Mouse (Mus musculus) forebrain, embryonic 10.5 days (tissue): Measurements from ENCODE around the gene Gm2431. TPM values are rescaled to one million over a fixed set of nuclear protein-coding genes. Genes with fewer than 3 reads are reported as not detected.
"Not testable (repeated sequence)": the region's sequence is repeated elsewhere in the genome, so short reads cannot be mapped to it uniquely, and the experiment has no call there.

Experiments
- DNase-seq: peaks from one replicate; pipeline ENCODE4 v3.0.0-alpha.2; 2017; ENCODE audit warnings: low spot score; ENCODE audit errors: extremely low spot score
- H3K27ac ChIP-seq: fragments of 300-500 bp; sonication (generic); 2 replicates; pipeline ENCODE4 v1.5.1; 2016; ENCODE audit warnings: mild to moderate bottlenecking
- H3K27me3 ChIP-seq: fragments of 300-500 bp; sonication (generic); 2 replicates; pipeline ENCODE4 v1.6.1; 2016; ENCODE audit warnings: mild to moderate bottlenecking; ENCODE audit not compliant: poor library complexity, severe bottlenecking
- H3K36me3 ChIP-seq: fragments of 300-500 bp; sonication (generic); replicated peaks from 2 replicates; pipeline ENCODE4 v1.6.1; 2016; ENCODE audit warnings: mild to moderate bottlenecking, moderate library complexity
- H3K4me1 ChIP-seq: fragments of 300-500 bp; sonication (generic); 2 replicates; pipeline ENCODE4 v1.6.1; 2016
- H3K4me3 ChIP-seq: fragments of 300-500 bp; sonication (generic); 2 replicates; pipeline ENCODE4 v1.5.1; 2016; ENCODE audit warnings: mild to moderate bottlenecking, moderate library complexity
- H3K9me3 ChIP-seq: fragments of 300-500 bp; sonication (generic); 2 replicates; pipeline ENCODE4 v1.6.1; 2016; ENCODE audit warnings: mild to moderate bottlenecking, moderate library complexity
- WGBS: fragments of 180-500 bp; shearing (Covaris S2); methylation state at CpG from one replicate; pipeline ENCODE4 v1.1.7; 2016; 5-methylcytosine and 5-hydroxymethylcytosine counted together
- polyA plus RNA-seq: library from polyadenylated mRNA; unstranded; fragments of >200 nt; fragmentation: Nextera tagmentation; extraction: Ambion mirVana; gene quantifications from 2 replicates; pipeline ENCODE4 v1.2.1, GENCODE M21; 2016

The Gm2431 gene
- polyA plus RNA-seq, 1 experiment from 2014 or later, result not detected

- 76% methylated on average over 1 of the region's 1 CpGs for WGBS
- not testable (repeated sequence) for H3K4me3 ChIP-seq, H3K9me3 ChIP-seq, H3K27ac ChIP-seq, H3K36me3 ChIP-seq, DNase-seq
- Histone ChIP-seq H3K27me3 (peaks cover 28% of the 10 kb centered on the region), H3K4me1 (peaks cover 13% of the 10 kb centered on the region)
Observed at GRCm38 (mm10) chr7:142279291-142279690, 21.1 kb upstream of the Gm2431 start.

GRCm38 (mm10) chr7:142278183-142278582, 20.0 kb upstream of the Gm2431 start:
- not testable (repeated sequence) for H3K27ac ChIP-seq, H3K4me1 ChIP-seq, H3K4me3 ChIP-seq, H3K36me3 ChIP-seq, H3K9me3 ChIP-seq
- peaks cover 21% of the 10 kb centered on the region for H3K27me3 ChIP-seq
- WGBS, result 0% methylated on average over 3 of the region's 3 CpGs
- peak; percentile 49 for DNase-seq

GRCm38 (mm10) chr7:142274263-142274662, 16.1 kb upstream of the Gm2431 start, which contains the start of gene Gm4559:
Gene Gm4559, minus strand, starts transcription at chr7:142274363.
- not testable (repeated sequence) for DNase-seq

GRCm38 (mm10) chr7:142255517-142255916, 2.6 kb downstream of the Gm2431 start:
- H3K9me3 ChIP-seq, result no peaks in the 10 kb centered on the region
- no peak overlapping the region for H3K27ac ChIP-seq
- 0% methylated on average over 2 of the region's 2 CpGs for WGBS
- H3K36me3 ChIP-seq, result no peaks in the 10 kb centered on the region
- no peak for DNase-seq
- H3K4me3 ChIP-seq, result no peak overlapping the region
- H3K27me3 ChIP-seq, result no peaks in the 10 kb centered on the region
- no peaks in the 10 kb centered on the region for H3K4me1 ChIP-seq

More at GRCm38 (mm10) chr7:142274263-142274662, 16.1 kb upstream of the Gm2431 start, which contains the start of gene Gm4559:
- H3K9me3 ChIP-seq, H3K27me3 ChIP-seq, H3K4me1 ChIP-seq, H3K27ac ChIP-seq, H3K36me3 ChIP-seq, H3K4me3 ChIP-seq: not testable (repeated sequence)

- DNase-seq, result peak; percentile 23
- H3K36me3 ChIP-seq, result no peaks in the 10 kb centered on the region
- H3K4me1 ChIP-seq, result no peaks in the 10 kb centered on the region
- H3K27ac ChIP-seq, result no peak overlapping the region
- WGBS, result 0% methylated on average over 1 of the region's 1 CpGs
- no peak overlapping the region for H3K4me3 ChIP-seq
- H3K27me3 ChIP-seq, result no peaks in the 10 kb centered on the region
- no peaks in the 10 kb centered on the region for H3K9me3 ChIP-seq
Observed at GRCm38 (mm10) chr7:142249824-142250223, 8.3 kb downstream of the Gm2431 start.

- no peak within 1 kb of the TSS for H3K27ac ChIP-seq
- DNase-seq, result no peak
- H3K4me1 ChIP-seq, result no peaks in the 10 kb centered on the region
- no peaks in the 10 kb centered on the region for H3K27me3 ChIP-seq
- WGBS, result 70% methylated on average over 2 of the region's 2 CpGs
- peaks cover 7% of the 10 kb centered on the region; the same call in 1 of the 2 replicates for H3K9me3 ChIP-seq
- H3K36me3 ChIP-seq, result no peaks in the 10 kb centered on the region
- no peak within 1 kb of the TSS for H3K4me3 ChIP-seq
Observed at GRCm38 (mm10) chr7:142240978-142241377, 17.2 kb downstream of the Gm2431 start, which contains the start of gene Gm40460. Gene Gm40460, minus strand, starts transcription at chr7:142241078.

GRCm38 (mm10) chr7:142231540-142231939, 26.6 kb downstream of the Gm2431 start:
- peaks cover 13% of the 10 kb centered on the region; the same call in 1 of the 2 replicates for H3K9me3 ChIP-seq
- H3K27me3 ChIP-seq, result no peaks in the 10 kb centered on the region
- WGBS, result 27% methylated on average over 1 of the region's 1 CpGs
- H3K4me3 ChIP-seq, result no peak overlapping the region
- no peak overlapping the region for H3K27ac ChIP-seq
- no peaks in the 10 kb centered on the region for H3K36me3 ChIP-seq
- H3K4me1 ChIP-seq, result peaks cover 6% of the 10 kb centered on the region
- DNase-seq, result no peak

GRCm38 (mm10) chr7:142229871-142230270, 28.3 kb downstream of the Gm2431 start, which contains the start of gene Krtap5-5:
Gene Krtap5-5, minus strand, starts transcription at chr7:142229971.
- H3K4me1 ChIP-seq, H3K4me3 ChIP-seq, H3K9me3 ChIP-seq, H3K27ac ChIP-seq, DNase-seq, H3K36me3 ChIP-seq, H3K27me3 ChIP-seq: not testable (repeated sequence)
- 57% methylated on average over 3 of the region's 3 CpGs for WGBS

GRCm38 (mm10) chr7:142224518-142224917, 33.6 kb downstream of the Gm2431 start:
- Histone ChIP-seq H3K9me3 (no peaks in the 10 kb centered on the region), H3K4me1 (peaks cover 7% of the 10 kb centered on the region; the same call in 1 of the 2 replicates), H3K27ac (0 out of 2 replicates have a peak overlapping the region, but pooled peaks have one; percentile 11), H3K27me3 (no peaks in the 10 kb centered on the region), H3K36me3 (no peaks in the 10 kb centered on the region), H3K4me3 (no peak overlapping the region)
- WGBS, result 48% methylated on average over 2 of the region's 2 CpGs
- DNase-seq, result no peak

- H3K27me3 ChIP-seq, DNase-seq, H3K4me1 ChIP-seq, H3K9me3 ChIP-seq, H3K4me3 ChIP-seq, H3K36me3 ChIP-seq, H3K27ac ChIP-seq: not testable (repeated sequence)
- 70% methylated on average over 1 of the region's 1 CpGs for WGBS
Observed at GRCm38 (mm10) chr7:142212136-142212535, 46.0 kb downstream of the Gm2431 start.

GRCm38 (mm10) chr7:142211559-142211958, 46.6 kb downstream of the Gm2431 start, which contains the start of gene Gm7579:
Gene Gm7579, plus strand, starts transcription at chr7:142211859.
- no peak within 1 kb of the TSS for H3K4me3 ChIP-seq
- whole genome bisulfite sequencing, result 75% methylated on average over 1 of the region's 1 CpGs
- DNase-seq, result no peak
- H3K27ac ChIP-seq, result no peak within 1 kb of the TSS
- H3K36me3 ChIP-seq, result no peaks in the 10 kb centered on the region
- H3K9me3 ChIP-seq, result no peaks in the 10 kb centered on the region
- no peaks in the 10 kb centered on the region for H3K4me1 ChIP-seq
- no peaks in the 10 kb centered on the region for H3K27me3 ChIP-seq
